Mouse (Mus musculus) heart, postnatal 0 days (tissue): ENCODE measurements around the gene Cdkn3.

Experiments used
- CTCF ChIP-seq: IDR thresholded peaks from 2 replicates; pipeline ENCODE4 v1.5.1; 2016; ENCODE audit warnings: antibody characterized with exemption, control low read depth, low read depth
- EP300 ChIP-seq: IDR thresholded peaks from 2 replicates; pipeline ENCODE4 v1.6.1; 2016; ENCODE audit warnings: antibody characterized with exemption, low read depth

GRCm38 (mm10) chr14:46779217-46779616 lies 18.9 kb downstream of the Cdkn3 start:
- peak; percentile 9; the same call in 1 of the 2 replicates for TF ChIP-seq CTCF
- TF ChIP-seq EP300: no peak
